Mouse (Mus musculus): ENCODE results near the gene Foxo3.

Foxo3 gene

DNA sequence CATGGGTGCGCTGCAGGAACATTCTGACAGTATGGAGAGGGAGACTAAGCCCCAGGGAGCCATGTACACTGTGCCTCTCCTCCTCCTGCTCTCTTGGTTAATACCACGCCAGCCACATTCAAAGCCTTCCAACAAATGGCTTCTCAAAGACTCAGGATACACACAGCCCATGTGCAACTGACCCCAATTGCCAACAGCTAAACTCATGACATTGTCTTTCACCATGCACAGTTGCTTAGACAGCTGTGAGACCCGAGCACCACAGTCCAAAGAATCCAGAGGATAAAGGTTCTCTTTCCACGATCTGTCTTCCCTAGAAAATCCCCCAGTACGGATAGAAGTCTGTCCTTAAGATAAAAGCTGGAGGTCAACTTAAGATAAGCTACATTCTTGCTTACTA, 27.9 kb downstream of the Foxo3 start:
- no peak for DNase-seq

DNA sequence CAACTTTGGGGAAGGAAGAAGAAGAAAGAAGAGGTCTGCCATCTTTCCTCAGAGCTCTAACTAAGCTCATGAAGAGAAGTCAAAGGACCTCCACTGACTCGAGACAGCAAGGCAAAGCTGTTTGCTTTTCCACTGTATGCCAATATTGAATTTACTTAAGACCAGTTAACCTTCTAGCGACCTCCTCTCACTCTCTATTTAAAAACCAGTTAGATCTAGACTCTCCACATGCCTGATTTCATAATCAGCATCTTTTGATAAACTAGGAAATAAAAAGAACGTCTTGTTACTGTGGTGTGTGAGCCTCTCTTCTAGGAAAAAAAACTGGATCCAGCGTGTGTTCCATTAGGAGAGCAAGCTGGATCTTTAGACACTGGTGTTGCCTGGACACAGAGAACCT, 28.4 kb downstream of the Foxo3 start:
- DNase-seq, result no peak

DNA sequence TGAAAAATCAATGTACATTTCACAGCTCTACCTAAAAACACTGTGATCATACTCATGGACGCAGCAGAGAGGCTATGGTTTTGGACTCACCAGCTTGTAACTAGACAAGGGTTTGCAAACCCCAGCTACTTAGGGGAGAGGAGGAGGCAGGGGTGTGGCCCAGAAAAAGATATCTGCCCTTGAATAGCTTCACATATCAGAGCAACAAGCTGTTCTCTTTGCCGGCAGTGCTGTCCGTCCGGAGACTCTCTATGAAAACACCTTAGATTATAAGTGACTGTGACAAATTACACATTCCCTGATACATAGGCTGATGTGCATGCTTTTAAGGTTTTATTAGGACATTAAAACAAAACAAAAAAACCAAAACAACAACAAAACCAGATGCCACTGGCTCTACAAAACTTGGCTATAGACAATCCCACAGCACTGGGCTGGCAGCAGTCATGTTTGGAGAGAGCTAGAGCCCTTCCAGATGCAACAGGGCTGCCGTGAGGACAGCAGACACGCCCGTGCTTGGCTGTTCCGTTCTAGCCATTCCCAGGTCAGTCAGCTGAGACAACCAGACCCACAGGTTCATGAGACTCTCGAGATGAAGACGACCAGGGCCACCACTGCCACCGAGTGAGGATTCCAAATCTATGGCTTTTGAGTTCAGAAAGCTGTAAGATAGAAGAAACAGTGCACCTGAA, 29.3 kb downstream of the Foxo3 start:
- no peak for DNase-seq

DNA sequence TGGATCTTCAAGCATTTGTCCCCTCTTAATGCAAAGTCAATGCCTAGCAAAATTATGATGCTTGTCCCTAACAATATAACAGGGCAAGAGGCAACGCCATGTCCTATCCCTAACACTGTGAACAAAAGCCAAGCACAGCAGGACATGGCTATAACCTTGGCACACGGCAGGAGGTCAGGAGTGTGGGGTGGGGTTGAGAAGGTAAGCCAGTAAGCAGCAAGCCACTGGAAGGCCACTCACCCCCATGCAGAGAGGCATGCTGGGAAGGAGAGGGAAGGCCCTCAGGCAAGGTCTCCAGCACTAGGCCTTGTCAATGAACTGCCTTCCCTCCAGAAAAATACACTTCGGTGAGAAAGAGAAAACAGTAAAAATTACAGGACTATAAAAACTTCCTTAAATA, 30.1 kb downstream of the Foxo3 start:
- no peak for DNase-seq

DNA sequence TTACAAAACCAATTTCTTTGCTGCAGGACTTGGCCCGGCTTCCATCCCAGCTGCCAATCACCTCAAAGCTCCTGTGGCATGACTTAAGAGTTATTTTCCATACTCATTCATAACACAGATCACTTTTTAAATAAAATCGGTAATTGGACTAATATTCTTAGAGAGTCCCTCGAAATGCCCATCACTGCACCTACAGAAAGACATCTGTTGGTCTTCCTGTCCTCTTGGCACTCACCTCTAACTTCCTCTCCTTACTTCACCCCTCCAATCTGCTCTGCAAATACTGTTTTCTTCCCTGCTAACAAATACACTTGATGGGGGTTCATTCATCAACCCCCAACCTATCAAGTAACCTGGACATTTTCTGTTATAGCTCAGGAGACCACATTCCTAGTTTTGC, 30.9 kb downstream of the Foxo3 start:
- no peak for DNase-seq

DNA sequence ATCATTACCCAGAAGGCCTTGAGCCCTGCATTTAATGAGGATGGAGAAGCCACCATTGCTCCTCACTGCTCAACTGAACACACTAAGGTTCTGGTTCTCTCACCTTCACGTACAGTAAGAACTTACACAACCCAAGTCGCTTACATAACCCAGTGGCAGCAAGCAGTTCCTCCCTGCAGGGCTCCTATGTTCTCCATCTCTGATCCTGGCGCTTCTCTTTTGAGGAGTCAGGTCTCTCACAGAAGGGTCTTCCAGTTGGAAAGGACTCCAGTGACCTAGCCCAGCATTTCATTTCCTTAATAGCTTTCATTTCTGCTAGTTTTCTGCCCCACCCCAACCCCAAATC, 31.3 kb downstream of the Foxo3 start:
- DNase-seq, result no peak

DNA sequence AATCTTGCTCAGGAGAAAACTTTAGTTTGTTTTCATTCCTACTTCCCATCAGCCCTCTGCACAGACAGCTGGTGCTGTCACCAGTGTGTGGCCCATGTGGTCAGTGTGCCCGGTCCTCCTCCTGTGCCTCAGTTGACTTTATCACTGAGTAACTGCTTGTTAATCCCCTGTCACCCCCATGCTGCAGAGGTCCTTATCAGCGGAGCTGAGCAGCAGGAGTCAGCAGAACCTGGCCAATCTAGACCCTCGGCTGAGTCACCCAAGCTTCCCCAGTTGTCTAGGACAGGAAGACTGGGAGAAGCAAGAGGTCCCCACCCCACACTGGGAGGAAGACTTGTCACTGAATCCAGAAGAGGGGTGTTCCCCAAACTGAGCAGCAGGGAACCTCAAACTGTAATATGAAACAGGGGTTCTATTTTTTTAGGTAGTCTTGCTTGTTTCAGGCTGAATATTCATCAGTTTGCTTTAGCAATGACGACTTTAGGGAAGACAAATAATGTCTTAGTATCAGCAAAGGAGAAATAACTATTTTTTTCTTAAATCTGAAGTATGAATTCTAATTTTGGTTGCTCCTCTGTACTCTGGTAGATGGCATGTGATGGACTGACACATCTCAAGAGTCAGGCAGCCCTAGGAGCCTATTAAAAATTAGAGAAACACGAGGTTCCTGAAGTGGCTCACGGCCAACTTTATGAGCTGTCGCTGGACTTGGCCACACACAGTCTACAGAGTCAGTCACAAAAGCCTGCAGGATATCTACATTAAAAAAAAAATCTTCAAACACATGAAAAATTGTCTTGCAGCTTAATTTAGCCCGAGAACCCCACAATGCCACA, 31.9 kb downstream of the Foxo3 start:
- no peak for DNase-seq

DNA sequence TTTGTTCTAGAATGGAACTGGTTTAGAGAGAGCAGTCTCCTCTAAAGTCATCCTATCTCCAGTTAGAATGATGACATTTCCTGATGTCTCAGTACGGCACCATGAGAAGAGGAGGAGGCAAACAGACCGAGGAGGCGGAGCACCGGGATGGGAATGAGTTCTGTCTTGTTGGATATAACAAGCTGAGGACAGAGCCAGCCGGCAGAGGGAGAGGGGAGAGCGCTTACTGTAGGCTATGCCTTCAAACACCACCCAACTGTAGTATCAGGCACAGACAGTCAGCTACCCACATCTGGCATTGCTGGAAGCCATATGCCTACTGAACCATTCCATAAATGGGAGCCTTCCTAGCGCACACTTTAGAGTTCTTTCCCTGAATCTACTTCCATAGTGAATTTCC, 32.6 kb downstream of the Foxo3 start:
- DNase-seq, result no peak

DNA sequence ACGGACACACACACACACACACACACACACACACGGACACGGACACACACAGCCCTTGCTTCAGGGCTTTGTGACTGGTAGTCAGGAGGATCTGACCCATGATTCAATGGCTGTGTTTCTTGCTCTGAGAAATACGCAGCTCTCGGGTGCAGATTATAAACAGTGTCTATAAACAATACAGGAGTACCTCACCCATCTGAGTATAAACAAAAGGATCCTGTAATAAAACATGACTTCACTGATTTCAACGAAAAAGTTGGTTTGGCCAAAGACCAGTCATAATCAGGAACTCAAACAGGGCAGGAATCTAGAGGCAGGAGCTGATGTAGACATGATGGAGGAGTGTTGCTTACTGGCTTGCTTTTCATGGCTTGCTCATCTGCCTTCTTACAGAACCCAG, 34.1 kb downstream of the Foxo3 start:
- no peak for DNase-seq

DNA sequence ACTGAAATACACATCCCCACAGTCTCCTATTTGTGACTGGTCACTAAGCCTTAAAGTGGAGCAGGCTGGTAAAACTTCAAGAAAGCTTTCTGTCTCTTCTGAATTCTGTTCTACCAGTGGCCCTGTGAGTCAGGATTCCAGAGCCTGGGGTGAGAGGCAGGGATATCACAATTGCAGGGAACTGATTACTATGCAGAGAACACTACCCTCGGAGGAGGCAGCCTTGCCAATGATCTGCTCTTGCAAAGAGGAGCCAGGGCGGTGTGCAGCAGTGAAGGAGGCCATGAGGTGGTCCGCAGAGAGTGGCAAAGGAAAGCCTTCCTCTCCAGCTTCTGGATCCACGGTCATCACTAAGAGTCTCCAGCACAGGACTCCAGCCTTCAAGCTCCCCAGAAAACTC, 34.8 kb downstream of the Foxo3 start:
- no peak for DNase-seq

DNA sequence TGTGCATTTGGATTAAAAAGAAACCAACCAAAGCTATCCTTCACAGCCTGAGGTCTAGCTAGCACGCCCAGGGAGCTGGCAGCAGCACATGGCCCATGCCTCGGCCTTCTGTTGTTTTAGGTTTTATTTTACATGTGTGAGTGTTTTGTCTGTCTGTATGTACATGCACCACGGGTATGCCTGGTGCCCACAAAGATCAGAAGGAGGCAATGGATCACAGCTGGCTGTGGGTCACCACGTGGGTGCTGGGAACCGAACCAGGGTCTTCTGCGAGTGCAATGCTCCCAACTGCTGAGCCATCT, 36.8 kb downstream of the Foxo3 start:
- DNase-seq, result no peak

DNA sequence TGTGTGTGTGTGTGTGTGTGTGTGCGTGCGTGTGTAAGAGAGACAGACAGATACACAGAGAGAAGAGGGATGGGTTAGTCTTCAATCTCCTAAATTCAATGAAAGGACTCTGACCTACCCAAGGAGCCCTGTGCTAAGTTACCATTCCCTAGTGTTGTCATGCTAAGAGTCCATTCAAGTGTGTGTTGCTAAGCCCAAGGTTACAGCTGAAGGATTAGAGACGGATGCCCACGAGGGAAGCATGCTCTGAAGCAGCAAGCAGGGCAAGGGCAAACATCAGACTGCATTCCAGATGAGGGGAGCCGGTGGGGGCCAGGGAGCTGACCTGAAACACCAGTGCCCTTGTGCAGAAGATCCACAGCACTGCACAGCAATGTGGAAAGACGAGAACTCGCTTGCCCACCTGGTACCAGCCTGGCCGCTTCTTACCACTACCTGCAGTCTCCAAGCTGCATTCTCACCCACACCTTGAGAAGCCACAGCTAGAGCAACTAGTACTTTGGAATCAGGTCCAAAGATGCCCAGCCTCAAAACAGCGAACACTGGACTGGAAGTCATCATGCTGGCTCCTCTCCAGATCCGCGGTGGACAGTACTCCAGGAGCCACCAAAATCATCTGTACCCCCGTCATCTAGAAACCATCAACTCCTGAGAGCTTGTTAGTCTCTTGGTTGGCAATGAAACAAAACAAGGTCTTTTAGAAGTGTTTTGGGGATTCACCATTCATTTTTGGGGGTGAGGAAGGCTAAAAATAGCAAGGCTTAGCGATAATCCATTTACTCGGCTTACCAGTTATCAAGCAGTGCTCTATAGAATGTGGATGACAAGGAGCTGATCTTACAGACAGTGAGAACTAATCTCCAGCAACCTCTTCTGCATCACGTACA, 37.4 kb downstream of the Foxo3 start:
- DNase-seq, result no peak

DNA sequence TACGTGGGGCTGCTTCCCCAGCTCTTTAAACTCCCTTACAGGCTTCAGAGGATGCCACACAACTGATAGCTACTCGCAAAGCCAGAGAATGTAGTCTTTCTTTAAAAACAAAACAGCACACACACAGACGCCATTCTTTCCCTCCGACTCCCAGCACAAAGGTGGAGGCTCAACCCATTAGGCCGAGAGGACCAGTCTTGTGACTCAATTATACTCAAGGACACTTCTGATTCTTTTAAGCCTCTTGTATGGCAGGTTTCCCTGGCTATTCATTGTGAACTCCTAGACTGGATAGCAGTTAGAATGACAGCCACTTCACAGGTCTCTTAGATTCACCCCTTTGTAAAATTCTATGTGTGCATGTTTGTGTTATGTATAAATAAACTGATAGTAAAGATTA, 38.3 kb downstream of the Foxo3 start:
- DNase-seq, result no peak

DNA sequence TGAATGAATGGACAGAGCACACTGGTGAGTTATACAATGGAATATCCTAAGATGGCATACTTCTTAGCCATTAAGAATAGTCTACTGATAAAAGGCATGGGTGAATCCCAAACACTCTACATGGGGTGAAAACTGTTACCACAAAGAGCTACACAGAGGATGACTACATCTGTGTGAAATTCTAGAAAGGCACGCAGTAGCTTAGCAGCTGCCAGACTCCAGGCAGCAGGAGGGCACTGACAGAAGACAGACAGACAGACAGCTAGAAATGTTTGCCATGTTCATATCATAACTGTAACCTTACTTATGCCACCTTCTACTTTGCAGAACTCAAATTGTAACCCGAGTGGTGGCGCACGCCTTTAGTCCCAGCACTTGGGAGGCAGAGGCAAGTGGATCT, 39.0 kb downstream of the Foxo3 start:
- DNase-seq, result no peak

DNA sequence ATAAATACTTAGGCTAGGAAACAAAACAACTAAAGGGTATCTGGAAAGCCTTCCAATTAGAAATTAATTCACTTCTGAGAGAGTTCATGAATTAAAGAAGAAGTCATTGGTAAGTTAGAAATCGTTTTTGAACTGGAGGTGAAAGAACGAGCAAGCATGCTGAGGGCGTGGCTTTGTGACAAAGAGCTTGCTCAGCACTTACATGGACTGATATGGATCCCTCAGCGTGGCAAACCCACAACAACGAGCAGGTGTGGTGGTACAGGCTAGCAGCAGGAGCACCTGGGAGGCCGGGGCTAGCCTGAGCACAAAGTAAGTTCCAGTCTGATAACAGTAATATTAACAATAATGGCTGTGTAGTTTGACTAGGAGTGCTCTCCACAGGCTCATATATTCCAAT, 41.2 kb downstream of the Foxo3 start:
- DNase-seq, result no peak

DNA sequence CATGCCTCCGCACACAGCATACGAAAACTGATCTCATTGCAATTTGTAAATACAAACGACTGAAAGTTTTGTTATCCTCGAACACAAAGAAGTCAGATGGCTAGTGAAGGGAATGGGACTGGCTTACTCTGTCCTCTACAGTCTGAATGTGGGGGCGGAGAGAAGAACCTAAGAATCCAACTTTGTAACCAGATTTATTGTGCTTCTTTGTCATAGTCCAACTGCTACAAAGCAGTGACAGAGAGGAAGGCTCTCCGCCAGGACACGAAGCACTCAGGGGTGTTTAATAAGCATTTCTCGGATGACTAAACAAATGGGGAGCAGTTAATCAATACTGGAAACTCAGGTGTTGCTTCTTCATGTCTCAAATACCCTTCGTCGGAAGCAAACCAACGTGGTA, 43.6 kb downstream of the Foxo3 start:
- no peak for DNase-seq

DNA sequence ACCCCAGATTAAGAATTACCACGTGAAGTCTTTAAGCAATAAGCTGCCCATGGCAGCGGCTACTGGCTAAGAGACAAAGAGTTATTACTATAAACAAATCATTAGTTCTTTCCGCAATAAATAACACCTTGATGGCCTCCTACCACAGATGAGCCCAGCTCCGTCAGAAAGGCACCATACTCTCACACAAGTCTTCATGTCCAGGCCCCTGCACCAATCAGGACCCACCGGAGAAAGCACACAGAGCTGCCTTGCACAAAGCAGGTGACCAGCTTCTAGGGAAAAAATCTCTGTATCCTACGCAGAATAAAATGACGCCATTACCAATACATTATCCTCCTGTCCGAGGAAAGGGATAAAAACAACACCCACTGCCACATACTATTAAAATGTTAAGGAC, 44.7 kb downstream of the Foxo3 start:
- DNase-seq, result no peak

DNA sequence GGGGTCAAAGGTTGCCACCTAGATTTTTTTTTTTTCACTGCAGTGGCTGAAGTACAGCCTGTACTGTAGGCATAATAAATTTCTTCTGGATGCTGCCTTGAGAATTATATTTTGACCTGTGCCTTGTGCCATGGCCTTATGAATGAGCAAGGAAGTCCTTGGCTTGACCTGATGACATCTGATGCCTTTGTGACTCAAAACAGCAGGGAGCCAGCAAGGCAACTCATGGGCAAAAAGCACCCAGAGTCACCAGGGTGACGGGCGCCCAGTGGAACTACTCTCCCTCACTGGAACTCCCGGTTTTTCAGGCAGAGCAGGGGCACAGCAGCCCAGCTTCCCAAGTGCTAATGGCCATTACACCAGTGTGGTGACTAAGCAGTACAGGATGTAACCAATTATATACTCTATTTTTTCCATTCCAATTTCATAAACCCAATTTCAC, 45.4 kb downstream of the Foxo3 start:
- no peak for DNase-seq

DNA sequence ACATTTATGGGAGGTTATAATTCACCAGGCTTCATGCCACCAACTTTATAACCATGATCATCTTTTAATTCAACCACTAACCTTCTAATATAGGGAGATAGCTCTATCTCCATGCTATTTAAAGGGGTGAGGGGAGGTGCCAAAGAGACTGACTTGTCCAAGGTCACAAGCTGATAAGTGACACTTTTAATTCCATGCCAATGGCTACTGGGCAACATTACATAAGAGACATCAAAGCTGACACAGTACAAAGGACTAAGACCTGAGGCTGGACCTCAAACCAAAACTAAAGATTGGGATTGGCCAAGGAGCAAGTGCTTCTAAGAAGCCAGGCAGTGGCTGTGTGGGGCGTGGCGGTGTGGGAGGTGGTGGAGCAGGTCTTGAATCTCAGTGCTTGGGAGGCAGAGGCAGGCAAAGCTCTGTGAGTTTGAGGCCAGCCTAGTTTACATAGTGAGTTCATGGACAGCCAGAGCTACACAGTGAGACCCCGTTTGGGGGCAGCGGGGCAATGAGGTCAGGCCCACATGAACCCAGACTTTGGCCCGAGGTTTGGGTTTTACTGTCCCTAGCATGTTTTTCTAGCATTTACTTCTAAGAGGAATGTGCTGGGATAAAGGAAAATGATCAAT, 46.0 kb downstream of the Foxo3 start:
- DNase-seq, result no peak

DNA sequence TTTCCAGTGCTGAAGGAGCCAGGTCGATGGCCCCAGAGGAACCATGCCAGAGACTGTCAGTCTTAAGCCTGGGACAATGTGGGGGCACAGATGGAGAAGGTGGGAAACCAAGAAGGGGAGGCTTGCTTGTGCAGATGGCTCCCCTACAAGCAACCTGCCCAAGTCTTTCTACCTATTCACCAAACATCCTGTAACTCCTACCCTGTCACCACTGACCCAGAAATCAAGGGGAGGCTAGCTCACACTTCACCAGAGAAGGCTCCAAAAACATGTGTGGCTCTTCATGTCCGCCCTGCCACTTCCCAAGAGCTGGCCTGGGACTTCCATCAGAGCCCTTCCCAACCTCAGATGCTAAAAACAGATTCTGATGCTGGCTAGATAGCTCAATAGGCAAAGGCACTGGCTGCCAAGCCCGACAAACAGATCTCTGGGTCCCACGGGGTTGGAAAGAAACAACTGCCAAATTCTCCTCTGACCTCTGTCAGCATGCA, 48.8 kb downstream of the Foxo3 start:
- DNase-seq, result no peak

DNA sequence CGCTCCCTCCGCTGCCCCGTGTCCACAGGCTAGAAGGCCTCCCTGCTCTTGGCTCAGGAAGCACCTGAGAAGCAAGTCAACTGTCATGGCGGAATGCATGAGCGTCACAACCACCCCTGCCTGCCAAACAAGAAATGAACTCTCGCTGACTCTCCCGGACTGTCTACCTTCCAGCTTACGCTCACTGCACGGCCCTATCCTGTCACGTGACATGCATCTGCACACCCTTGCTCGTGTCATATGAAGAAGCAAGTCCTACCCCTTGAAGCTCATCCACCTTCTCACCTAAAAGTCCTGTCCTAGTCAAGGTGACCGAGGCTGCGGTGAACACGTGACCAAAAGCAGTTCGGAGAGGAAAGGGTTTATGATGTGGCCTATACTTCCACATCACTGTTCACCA, 50.4 kb downstream of the Foxo3 start:
- no peak for DNase-seq

DNA sequence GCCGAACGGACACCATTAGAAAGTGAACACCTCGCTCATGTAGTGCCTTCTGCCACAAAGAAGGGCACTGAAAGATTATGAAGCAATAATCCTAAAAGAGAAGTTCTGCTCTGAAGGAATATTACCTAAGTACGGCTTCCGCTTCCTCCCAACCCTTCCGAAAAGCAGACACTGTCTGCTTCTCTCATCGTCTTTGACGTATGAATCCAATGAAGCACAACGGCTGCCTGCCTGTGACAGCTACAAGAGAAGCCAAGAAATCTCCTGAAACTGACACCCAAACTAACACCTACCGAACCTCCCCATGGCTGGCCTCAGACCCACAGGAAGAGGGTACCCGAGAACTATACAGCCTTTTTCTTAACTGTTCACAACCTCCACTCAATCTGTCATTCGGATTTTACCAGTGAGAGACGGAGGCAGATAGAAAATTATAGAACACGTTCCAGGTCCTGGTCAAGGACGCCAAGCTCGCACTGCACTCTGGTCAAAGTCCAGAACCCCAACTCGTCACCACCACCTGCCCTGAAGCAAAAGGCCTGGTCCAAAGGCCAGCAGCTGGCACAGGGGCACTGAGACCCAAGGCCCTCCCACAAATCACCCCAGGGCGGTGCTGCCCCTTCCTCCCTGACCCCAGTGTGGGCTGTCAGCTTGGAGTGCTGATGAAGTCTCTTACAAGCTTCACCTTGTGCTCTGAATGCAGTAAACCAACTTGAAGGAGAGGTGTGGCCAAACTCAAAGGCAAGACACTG, 51.2 kb downstream of the Foxo3 start:
- DNase-seq, result no peak

DNA sequence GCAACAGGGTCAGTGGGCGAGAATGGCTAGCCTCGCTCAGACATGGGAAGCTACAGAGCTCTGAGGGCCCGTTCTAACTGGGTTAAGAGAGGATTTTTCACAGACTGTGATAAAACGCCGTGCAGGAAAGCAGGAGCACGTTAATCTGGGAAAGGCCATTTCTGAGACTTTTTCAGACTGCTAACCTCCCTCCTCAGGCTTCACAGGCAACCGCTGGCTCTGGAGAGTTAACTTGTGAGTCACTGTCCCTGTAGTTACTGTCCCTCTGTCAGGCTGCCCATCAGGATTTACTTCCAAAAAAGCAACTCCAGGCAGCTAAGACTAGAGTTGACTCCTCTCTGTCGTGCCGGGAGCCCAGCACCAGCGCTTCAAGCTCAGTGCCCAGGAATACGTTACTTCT, 54.6 kb downstream of the Foxo3 start:
- no peak for DNase-seq
